Mouse (Mus musculus) adrenal gland, adult 18-20 months (tissue): ENCODE results near the gene Rhot2. TPM values are rescaled to one million over a fixed set of nuclear protein-coding genes. Genes with fewer than 3 reads are reported as not detected.
A peak's percentile ranks its signal among the peaks of the same experiment; 100 is the strongest.

Experiments
- DNase-seq, 2 experiments: peaks; one replicate each; pipeline ENCODE4 v3.0.0; 2021 to 2022; ENCODE audit warnings: low spot score in 2 of 2
- total RNA-seq, 2 experiments: library from RNA; stranded (reverse); gene quantifications; 1 replicate in 1 of 2; 2 replicates in 1 of 2; pipeline ENCODE4 v1.2.3; 2021

The Rhot2 gene
- total RNA-seq, 2 experiments from 2014 or later: 110 TPM

DNA sequence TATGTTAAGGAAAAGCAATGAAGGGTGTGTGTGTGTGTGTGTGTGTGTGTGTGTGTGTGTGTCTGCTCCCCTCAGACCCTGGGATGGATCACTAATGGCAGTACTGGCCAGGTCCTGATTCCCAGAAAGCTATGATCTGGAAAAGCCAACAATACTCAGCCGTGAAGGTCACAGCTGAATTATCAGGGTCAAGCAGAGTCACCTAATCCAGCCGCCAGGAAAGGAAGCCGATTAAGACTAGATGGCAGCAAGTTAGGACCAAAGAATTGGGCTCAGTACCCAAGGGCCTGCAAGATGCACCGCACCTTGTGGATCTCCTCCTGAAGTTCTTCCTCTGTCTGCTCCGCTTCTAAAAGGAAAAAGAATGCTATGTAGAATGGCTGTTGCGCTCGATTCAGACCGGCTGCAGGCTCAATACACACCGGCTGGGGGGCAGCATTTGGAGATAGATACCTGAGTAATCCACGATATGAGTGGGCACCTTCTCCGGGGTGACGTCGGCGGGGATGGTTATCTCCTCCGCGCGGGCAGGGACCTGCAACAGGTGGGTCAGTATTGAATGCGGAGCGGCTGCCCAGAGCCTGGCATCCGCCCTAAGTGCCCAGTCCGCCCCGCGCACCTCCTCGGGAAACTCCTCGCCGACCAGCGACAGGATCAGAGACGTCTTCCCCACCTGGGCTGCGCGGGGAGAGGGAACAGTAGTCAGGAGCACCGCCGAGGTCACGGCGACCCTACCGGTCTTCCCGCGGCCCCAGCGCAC, 835 bp downstream of the Rhot2 start:
- no peak for DNase-seq

DNA sequence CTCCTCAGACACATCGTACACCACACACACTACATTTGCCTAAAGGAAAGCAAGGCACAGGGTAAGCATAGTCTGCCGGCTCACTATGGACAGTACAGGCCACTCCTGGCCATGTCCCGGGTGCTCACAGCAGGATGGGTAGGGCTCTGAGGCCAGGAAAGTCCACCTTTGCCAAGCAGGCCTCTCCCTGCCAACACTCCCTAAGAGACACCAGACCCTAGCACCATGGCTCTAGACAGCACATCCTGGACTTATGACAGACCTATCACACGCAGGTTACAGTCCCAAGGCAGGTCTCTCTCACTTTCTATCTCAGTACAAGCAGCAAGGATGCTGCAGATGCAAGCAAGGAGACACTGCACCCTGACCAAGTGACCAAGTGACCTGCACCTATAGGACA, 1.5 kb downstream of the Rhot2 start:
- no peak for DNase-seq

DNA sequence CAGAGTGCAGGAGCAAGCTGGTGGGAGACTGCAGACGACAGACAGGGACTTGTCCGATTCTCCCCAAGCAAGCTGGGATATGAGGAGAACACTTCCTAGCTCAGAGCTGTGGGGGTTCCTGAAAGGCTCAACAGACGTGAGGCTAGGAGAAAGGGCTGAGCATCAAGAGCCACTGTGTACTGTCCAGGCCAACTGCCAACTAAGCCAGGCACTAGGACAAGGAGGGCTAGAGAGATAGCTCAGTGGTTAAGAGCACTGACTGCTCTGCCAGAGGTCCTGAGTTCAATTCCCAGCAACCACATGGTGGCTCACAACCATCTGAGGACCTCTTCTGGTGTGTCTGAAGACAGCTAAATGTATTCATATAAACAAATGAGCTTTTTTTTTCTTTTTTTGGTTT, 2.1 kb downstream of the Rhot2 start:
- no peak for DNase-seq

DNA sequence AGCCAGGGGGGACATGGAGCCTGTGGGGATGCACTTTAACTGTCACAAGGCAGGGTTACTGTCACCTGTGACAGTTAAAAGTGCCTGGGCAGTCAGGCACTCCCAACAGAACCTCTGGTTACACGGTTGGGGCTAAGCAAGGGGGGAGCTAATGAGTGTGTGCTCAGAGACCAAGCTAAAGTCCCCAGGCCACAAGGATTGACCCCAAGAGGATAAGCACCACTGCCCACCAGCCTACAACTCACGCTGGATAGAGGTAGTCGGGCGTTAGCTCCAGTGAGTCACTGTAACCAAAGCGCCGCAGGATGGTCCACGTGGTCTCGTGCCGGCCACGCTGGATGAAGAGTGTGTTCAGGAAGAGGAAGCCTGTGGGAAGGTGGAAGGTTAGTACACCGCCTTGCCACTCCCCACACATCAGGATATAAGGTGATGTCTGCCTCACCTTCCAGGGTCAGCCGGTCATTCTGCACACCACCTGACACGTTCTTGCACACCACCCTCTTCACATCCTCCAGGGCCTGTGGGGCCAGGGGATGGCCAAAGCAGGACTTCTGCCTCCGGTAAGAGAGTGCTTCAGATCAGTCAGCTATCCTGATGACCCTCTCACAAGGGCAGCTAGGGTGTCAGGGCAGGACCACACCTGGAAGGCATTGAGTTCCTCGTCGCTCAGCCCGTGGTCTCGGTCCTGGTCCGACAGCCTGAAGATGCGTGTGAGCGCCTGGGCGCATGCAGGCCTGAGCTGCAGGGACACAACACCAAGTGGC, 3.4 kb downstream of the Rhot2 start, which contains the start of gene Gm20683:
Gene Gm20683 (minus strand): TSS at position 647 of the 764 bp plus-strand sequence.
- DNase-seq: no peak

DNA sequence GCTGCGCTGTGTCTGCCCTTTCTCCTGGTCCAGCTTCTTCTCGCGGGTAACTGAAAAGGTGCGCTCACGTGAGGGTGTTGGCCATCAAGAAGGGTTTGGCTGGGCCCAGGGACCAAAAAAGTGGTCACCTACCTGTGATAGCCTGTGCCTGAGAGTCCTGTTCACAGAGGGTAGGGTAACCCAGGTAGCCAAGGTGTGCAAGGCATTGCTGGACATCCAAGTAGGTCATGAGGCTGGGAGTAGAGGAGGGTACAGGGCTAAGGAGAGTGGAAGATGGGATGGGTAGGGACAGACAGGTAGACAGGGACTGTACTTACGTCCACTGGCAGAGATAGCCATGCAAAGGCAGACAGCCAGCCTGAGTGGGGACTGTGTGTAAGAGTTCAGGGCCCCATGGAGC, 4.1 kb downstream of the Rhot2 start:
- no peak for DNase-seq

DNA sequence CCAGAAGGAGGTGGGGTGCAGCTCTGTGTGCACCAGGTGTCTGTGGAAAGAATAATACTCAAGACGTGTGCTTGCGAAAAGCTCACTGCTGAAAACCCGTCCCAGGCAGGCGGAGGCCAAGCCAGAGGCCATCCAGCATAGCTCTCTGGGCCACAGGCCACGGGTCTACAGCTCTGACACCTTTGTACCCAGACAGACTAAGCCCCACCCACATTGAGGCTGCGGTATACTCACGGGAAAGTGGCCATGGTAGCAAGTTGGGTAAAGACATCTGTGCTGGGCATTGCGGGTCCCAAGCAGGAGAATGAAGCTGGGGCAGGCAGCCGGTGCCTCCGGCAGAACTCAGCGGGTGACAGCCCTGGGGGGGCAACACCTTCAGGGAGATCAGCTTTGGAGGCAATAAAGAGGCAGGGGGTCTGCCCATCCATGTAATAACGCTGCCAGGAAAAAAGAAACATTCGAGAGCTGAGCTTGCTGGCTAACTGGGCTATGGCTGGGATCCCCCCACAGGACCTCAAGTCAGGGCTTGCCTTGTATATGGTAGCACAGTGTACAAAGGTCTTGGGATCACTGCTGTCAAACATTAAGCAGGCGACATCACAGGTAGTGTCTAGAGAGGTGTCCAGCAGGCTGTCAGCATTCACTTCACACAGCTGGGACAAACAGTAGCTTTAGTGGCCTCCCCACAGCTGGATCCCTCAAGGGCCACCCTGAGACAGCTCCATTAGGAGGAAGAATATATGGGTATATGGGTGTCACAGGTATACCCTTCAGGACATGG, 5.0 kb downstream of the Rhot2 start:
- DNase-seq: no peak

DNA sequence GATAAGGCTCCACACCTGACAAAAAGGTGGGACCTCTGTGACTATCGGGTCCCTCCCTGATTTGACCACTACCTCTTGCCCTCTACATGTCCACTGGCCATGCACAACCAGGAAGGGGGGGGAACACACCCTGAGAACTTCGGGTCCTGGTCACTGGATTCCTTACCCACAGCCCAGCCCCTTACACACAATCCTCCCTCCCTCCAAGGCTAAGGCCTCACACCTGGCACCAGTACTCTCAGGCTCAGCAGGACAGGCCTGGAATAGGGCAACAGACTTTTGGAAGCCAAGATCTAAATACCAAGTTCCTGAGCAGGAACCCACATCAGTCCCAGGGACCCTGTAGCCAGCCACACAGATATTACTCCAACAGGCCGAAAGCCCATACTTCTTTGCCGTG, 5.7 kb downstream of the Rhot2 start:
- DNase-seq: no peak

- DNase-seq: no peak
Observed at GRCm38 (mm10) chr17:25837533-25837932, 7.1 kb downstream of the Rhot2 start.

DNA sequence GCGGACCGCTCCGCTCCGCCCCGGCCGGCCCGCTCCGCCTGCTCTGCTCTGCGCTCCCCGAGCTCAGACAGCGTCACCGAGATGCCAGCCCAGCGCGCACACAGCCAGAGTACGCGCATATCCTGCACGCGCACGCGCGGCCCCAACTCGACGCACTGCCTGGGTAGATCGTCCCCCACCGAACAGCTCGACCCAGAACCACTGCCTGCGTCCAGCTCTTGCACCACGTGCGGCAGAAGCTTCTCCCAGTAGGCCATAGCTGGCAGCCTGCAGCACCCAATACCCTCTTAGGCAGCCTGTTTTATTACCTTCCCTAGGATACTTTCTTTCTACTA, 7.6 kb downstream of the Rhot2 start, which contains the start of gene Rhbdl1:
Gene Rhbdl1 (minus strand): TSS at position 220 of the 335 bp plus-strand sequence.
- peak; percentile 68 to 77 for DNase-seq

DNA sequence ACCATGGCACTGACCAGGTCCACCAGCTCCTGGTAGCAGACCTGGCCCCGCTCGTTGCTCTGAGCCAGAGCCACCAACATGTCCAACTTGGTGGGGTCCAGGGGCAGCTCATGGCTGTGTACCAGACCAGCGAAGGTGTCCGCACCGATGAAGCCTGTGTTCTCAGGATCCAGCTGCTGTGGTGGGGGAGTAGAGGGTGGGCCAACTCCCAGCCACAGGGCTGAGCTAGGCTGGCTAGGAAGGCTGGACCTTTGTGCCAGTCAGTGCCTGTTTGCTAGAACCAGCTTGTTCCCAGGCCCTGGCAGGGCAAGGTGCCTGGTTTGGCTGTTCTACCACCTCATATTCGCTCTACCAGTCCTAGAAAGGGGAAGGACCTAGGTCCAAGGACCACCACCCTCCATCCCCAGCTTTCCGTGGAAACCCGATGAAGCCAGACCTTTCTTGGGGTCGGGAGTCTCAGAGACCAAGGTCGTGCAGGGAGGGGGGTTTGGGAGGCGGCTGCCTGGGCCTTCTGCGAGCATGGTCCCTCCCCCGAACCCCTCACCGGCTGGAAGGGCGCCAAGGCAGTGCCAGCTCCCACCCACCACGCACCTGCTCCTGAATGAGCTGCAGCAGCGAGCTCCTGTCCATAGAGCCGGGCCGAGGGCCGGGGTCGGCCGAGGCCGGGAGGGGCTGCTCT, 8.1 kb downstream of the Rhot2 start:
- no peak for DNase-seq

DNA sequence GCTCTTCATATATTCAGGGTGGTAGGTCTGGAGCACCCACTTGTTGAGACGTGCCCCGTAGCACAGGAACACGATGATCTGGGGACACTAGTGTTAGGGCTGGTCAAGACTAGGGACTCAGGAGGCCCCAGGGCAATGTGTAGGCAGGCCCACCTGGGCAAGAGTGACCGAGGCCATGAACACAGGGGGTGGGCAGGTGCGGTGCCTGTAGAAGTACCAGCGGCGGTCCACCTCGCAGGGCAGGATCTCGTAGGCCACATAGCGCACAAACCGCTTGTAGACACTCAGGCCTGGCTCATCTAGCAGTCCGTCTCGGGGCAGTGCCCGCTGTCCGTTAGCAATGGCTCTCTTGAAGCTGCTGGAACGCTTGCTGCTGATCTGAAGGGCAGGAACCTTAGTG, 8.8 kb downstream of the Rhot2 start:
- no peak for DNase-seq

DNA sequence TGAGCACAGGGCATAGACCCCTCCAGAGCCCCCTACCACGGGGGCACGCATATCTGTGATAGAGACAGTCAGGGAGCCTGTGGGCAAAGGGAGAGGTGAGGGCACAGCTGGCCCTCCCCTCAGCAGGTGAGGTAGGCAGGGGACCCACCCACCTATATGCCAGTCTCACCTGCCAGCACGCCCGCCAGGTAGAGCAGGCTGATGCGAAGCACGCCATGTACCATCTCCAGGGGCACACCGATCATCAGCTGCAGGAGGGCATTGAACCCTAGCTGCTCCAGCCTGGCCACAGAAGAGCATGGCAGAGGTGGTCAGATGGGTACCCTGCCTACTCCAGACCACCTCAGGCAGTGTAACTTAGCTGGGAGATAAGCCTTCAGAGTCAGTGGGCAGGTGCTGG, 9.3 kb downstream of the Rhot2 start:
- no peak for DNase-seq

GRCm38 (mm10) chr17:25834595-25835222, 9.9 kb downstream of the Rhot2 start:
- DNase-seq: no peak

GRCm38 (mm10) chr17:25833961-25834594, 10.6 kb downstream of the Rhot2 start:
- DNase-seq: no peak

DNA sequence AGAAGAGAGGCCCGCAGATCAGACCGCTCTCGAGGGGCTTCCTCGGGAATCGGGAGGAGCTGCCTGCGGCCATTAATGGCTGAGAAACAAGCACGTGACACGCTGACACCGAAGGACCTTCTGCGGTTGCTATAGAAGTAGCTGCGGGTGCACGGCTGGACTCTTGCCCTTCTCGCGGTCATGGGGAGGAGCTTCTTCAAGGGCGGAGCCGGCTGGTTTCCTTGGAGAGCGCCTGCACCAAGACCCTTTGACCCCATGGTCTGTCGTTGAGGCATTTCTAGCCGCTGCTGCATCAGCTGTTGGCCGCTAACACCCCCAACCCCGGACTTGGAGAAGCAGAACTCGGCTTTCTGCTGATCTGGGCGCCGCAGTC, 11.4 kb downstream of the Rhot2 start, which contains the start of gene Stub1:
Gene Stub1 (minus strand): TSS at position 114 of the 373 bp plus-strand sequence.
- DNase-seq: peak; percentile 85 to 88

GRCm38 (mm10) chr17:25832436-25833290, 12.0 kb downstream of the Rhot2 start:
- DNase-seq: peak; percentile 99

DNA sequence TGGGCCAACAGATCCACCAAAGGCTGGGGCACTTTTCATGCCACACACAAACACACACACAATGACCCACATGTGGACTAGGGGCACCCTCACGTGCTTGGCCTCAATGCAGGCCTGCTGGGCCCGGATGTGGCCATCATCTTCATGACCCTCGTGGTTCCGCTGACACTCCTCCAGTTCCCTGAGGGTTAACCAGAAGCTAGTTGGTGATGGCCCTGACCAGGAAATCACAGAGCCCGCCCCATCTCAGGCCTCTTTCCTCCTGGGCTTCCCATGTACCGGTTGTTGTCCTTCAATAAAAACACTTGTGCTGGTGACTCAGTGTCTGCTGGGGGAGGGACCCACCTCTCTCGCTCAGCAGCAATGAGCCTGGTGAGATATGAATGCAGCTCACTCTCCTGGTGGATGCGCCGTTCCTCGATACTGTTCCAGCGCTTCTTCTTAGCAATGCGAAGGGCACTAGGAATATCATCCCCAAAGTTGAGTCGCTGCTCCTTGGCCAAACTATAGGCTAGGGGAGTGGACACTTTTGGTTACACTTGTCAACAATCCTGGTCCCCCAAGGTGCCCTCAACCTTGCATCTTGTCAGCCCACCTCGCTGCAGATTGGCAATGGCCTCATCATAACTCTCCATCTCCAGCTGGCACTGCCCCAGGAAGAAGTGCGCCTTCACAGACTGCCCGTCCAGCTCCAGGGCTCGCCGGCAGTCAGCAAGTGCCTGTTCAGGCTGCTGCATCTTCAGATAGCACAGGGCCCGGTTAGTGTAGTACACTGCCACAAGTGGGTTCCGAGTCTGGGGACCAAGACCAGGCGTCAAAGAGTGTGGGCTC, 13.0 kb downstream of the Rhot2 start:
- no peak for DNase-seq

DNA sequence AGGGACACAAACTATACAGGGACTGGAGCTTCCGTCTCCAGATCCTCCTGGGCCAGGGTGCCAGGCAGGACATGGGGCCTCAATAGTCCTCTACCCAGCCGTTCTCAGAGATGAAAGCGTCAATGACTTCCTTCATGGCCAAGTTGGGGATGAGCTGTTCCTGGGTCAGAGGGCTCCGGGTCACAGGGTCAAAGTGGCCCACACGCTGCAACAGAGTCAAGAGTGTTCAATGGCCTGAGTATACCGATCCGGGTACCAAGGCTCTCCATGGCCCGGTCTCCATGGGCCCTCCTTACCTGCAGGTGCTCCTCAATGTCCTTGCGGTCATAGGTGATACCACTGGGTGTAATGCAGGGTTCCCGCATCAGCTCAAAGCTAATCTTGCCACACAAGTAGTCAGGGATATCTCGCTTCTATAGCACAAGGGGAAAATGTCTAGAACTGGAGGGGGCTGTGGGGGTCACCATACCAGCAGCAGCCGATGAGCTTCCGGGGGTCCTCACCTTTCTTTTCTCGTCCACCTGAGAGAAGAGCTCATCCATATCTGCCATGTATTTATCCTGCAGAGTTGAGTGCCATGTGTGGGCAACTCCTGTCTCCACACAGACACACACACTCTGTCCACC, 13.7 kb downstream of the Rhot2 start:
- DNase-seq: no peak
